Mouse (Mus musculus) embryo, embryonic 11 days (tissue): ENCODE measurements around the gene Fam107a.

Experiments used
- DNase-seq: peaks from one replicate; pipeline ENCODE4 v3.0.0-alpha.2; 2015

Fam107a gene

GRCm38 (mm10) chr14:8317194-8318097 lies at the start of gene Fam107a:
Gene Fam107a, minus strand, starts transcription at chr14:8318023.
- DNase-seq, result peak; percentile 41

GRCm38 (mm10) chr14:8367121-8367520 lies 49.3 kb upstream of the Fam107a start:
- DNase-seq, result no peak

- no peak for DNase-seq
Observed at GRCm38 (mm10) chr14:8365833-8366232, 48.0 kb upstream of the Fam107a start.

GRCm38 (mm10) chr14:8356836-8357235 lies 39.0 kb upstream of the Fam107a start:
- no peak for DNase-seq

- DNase-seq, result peak; percentile 87
Observed at GRCm38 (mm10) chr14:8355999-8356501, 38.2 kb upstream of the Fam107a start.

GRCm38 (mm10) chr14:8348927-8349326 lies 31.1 kb upstream of the Fam107a start:
- no peak for DNase-seq

GRCm38 (mm10) chr14:8346255-8346997 lies 28.6 kb upstream of the Fam107a start:
- DNase-seq, result peak; percentile 86

GRCm38 (mm10) chr14:8345566-8345965 lies 27.7 kb upstream of the Fam107a start:
- DNase-seq, result no peak

- no peak for DNase-seq
Observed at GRCm38 (mm10) chr14:8342509-8343106, 24.8 kb upstream of the Fam107a start.

GRCm38 (mm10) chr14:8340226-8340625 lies 22.4 kb upstream of the Fam107a start:
- DNase-seq, result no peak

GRCm38 (mm10) chr14:8335947-8336346 lies 18.1 kb upstream of the Fam107a start:
- DNase-seq, result peak; percentile 81

- no peak for DNase-seq
Observed at GRCm38 (mm10) chr14:8334511-8334910, 16.7 kb upstream of the Fam107a start.

GRCm38 (mm10) chr14:8332314-8333252 lies 14.8 kb upstream of the Fam107a start:
- no peak for DNase-seq

- no peak for DNase-seq
Observed at GRCm38 (mm10) chr14:8331307-8331905, 13.6 kb upstream of the Fam107a start.

- DNase-seq, result no peak
Observed at GRCm38 (mm10) chr14:8330390-8330789, 12.6 kb upstream of the Fam107a start.

GRCm38 (mm10) chr14:8329552-8329951 lies 11.7 kb upstream of the Fam107a start:
- DNase-seq, result no peak

GRCm38 (mm10) chr14:8327371-8327770 lies 9.5 kb upstream of the Fam107a start:
- no peak for DNase-seq

GRCm38 (mm10) chr14:8326961-8327360 lies 9.1 kb upstream of the Fam107a start:
- DNase-seq, result no peak

- no peak for DNase-seq
Observed at GRCm38 (mm10) chr14:8325746-8326145, 7.9 kb upstream of the Fam107a start.

GRCm38 (mm10) chr14:8320528-8320927 lies 2.7 kb upstream of the Fam107a start:
- no peak for DNase-seq

- peak; percentile 57 for DNase-seq
Observed at GRCm38 (mm10) chr14:8316366-8317193, 1.2 kb downstream of the Fam107a start.
